9 mouse cellular contexts compared by ENCODE assay signal in genomic region chr5:106995886-106996538, GRCm38 (mm10). TPM values are rescaled to one million over a fixed set of nuclear protein-coding genes. Genes with fewer than 3 reads are reported as not detected.
DNase-seq lines count a peak whose midpoint lies in the region; ATAC-seq and TF ChIP-seq lines count a peak whose summit lies in the region.
"Had no signal": no experiment of that assay in that cellular context is flagged by ENCODE, and none has a peak within 500 bp of the region (broad histone marks: within the 10 kb centered on the region; RNA-seq: fewer than 3 reads in every experiment).

No protein-coding gene starts in this region.

- H3K4me2 ChIP-seq in embryonic facial prominence, embryonic 12.5 days (replicated peaks) = no peak overlapping the region
- no peak overlapping the region for H3K4me2 ChIP-seq in heart, embryonic 16.5 days (ENCODE audit: low read depth, low read length)
- no peak overlapping the region for H3K4me2 ChIP-seq in lung, embryonic 14.5 days

- 0 out of 2 replicates have a peak, but pooled peaks have one; percentile 30 for ATAC-seq in embryonic facial prominence, embryonic 12.5 days (ENCODE audit: insufficient number of reproducible peaks, insufficient read depth, low FRiP score, low TSS enrichment)
- ATAC-seq in heart, embryonic 16.5 days (replicated peaks; ENCODE audit: extremely low read depth, insufficient read depth, low FRiP score) = peak; percentile 74
- ATAC-seq in lung, embryonic 14.5 days (ENCODE audit: insufficient read depth) = peak; percentile 79; the same call in 1 of the 2 replicates

- peaks cover 31% of the 10 kb centered on the region for H3K4me1 ChIP-seq in embryonic facial prominence, embryonic 12.5 days
- H3K4me1 ChIP-seq in heart, embryonic 16.5 days (ENCODE audit: control insufficient read depth, insufficient read depth, low read length) = peaks cover 18% of the 10 kb centered on the region
- H3K4me1 ChIP-seq in lung, embryonic 14.5 days (ENCODE audit: insufficient read depth) = peaks cover 10% of the 10 kb centered on the region

- no peak overlapping the region for H3K4me3 ChIP-seq in embryonic facial prominence, embryonic 12.5 days
- no peak overlapping the region for H3K4me3 ChIP-seq in heart, embryonic 16.5 days (ENCODE audit: low read length)
- H3K4me3 ChIP-seq in lung, embryonic 14.5 days (ENCODE audit: low read depth, low read length) = no peak overlapping the region
- H3K4me3 ChIP-seq: myocyte had no signal

- peak overlapping the region; percentile 75 for H3K27ac ChIP-seq in embryonic facial prominence, embryonic 12.5 days
- H3K27ac ChIP-seq in heart, embryonic 16.5 days (ENCODE audit: low read length) = peak overlapping the region; percentile 38
- no peak overlapping the region for H3K27ac ChIP-seq in lung, embryonic 14.5 days (ENCODE audit: low read depth)

- DNase-seq in ES-CJ7 (ENCODE audit: low read depth, low spot score) (peak; percentile 50), adipocyte (ENCODE audit: low spot score) (peak; percentile 95)
- peak; percentile 86 for DNase-seq in kidney, postnatal 14 days
- peak; percentile 93 for DNase-seq in lung, embryonic 14.5 days
- DNase-seq in retina, embryonic 14.5 days (ENCODE audit: low spot score) = peak; percentile 64
- no peak for DNase-seq in spleen, postnatal 4 days (ENCODE audit: low spot score in 2 of 2)

- 20% methylated on average over 5 of the region's 5 CpGs for WGBS in embryonic facial prominence, embryonic 12.5 days
- 35% methylated on average over 5 of the region's 5 CpGs for WGBS in heart, embryonic 16.5 days
- WGBS in lung, embryonic 14.5 days = 31% methylated on average over 5 of the region's 5 CpGs

- H3K9me3 ChIP-seq in embryonic facial prominence, embryonic 12.5 days = no peaks in the 10 kb centered on the region
- H3K9me3 ChIP-seq in heart, embryonic 16.5 days (replicated peaks; ENCODE audit: control insufficient read depth, low read length) = no peaks in the 10 kb centered on the region
- no peaks in the 10 kb centered on the region for H3K9me3 ChIP-seq in lung, embryonic 14.5 days (ENCODE audit: low read depth, low read length)

- H3K36me3 ChIP-seq in embryonic facial prominence, embryonic 12.5 days = no peaks in the 10 kb centered on the region
- no peaks in the 10 kb centered on the region for H3K36me3 ChIP-seq in heart, embryonic 16.5 days (ENCODE audit: control insufficient read depth, insufficient read depth)
- no peaks in the 10 kb centered on the region for H3K36me3 ChIP-seq in lung, embryonic 14.5 days (ENCODE audit: insufficient read depth)

- peak; percentile 79 for TF ChIP-seq CTCF in lung, embryonic 14.5 days (IDR thresholded peaks at IDR 0.05; ENCODE audit: low read depth)

- no peak overlapping the region for H3K9ac ChIP-seq in embryonic facial prominence, embryonic 12.5 days
- H3K9ac ChIP-seq in heart, embryonic 16.5 days (ENCODE audit: low read length) = peak overlapping the region; percentile 0; the same call in 1 of the 2 replicates
- H3K9ac ChIP-seq in lung, embryonic 14.5 days = no peak overlapping the region

- H3K27me3 ChIP-seq in embryonic facial prominence, embryonic 12.5 days = no peaks in the 10 kb centered on the region
- H3K27me3 ChIP-seq in heart, embryonic 16.5 days (ENCODE audit: control insufficient read depth, insufficient read depth, low read length) = no peaks in the 10 kb centered on the region
- no peaks in the 10 kb centered on the region for H3K27me3 ChIP-seq in lung, embryonic 14.5 days (ENCODE audit: insufficient read depth, low read length)

RNA-seq across cellular contexts. Expression of gene Cdc7, which starts 31.9 kb away (rescaled TPM):
- 57.9 and 60.8 TPM in 2 replicates for polyA plus RNA-seq in embryonic facial prominence, embryonic 12.5 days (2016; fragmentation: Nextera tagmentation; extraction: Ambion mirVana)
- polyA plus RNA-seq in heart, embryonic 16.5 days (2015; fragmentation: Nextera tagmentation; extraction: Ambion mirVana) = 24.1 and 29.2 TPM in 2 replicates
- 55.1 and 56.6 TPM in 2 replicates for polyA plus RNA-seq in lung, embryonic 14.5 days (2014; fragmentation: Nextera tagmentation; extraction: Ambion mirVana)

Comparison
In these comparisons a context has a peak if more than half of its experiments do, and no peak if none do; other contexts are left out.
1. DNase-seq: peak in ES-CJ7 (single experiment), adipocyte (single experiment), kidney, postnatal 14 days (single experiment), lung, embryonic 14.5 days (single experiment) and retina, embryonic 14.5 days (single experiment); none in spleen, postnatal 4 days (0 of 2).
2. Peak in every context shown above with its lines, with median percentiles within 50 percentile points of each other: ATAC-seq.